Mouse (Mus musculus): ENCODE data around the gene Ahdc1.
"Not testable (repeated sequence)": the region's sequence is repeated elsewhere in the genome, so short reads cannot be mapped to it uniquely, and the experiment has no call there.

The Ahdc1 gene

GRCm38 (mm10) chr4:133082216-133082773 lies 71.2 kb downstream of the Ahdc1 start:
- no peak for DNase-seq

DNA sequence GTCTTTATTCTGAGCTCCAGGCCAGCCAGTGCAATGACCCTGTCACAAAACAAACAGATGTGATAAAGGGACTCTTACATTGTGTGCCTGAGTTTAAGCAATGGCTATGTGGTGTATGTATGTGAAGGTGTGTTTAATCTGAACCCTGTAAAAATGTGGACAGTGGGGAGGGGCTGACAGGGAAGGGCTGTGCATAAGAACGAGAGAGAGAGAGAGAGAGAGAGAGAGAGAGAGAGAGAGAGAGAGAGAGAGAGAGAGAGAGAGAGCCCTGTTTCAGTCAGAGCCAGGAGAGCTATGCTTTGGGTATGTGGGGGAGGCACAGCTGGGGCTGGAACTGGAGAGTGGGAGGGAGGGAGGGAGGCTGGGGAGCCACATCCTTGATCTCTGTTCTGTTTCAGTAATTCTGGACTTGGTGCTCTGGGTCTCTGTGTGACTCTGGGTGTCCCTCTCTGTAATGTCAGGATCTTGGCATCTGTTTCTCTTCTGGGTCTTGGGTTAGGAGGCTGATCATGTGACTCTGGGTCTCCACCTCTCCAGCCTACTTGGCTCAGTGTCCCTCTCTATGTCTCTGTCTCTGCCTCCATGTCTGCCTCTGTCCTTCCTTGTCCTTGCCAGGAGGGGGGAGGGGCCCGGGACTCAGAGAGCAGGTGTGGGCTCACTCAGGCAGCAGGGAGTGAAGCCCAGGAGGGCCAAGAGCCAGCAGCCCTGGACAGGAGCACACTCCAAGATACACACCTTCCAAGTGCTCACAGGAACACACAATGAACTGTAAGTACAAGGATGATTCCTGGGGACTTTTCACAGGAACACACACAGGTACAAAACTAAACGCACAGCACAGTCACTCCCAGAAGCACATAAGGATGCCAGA lies 73.2 kb downstream of the Ahdc1 start:
- peak; percentile 95 for DNase-seq

DNA sequence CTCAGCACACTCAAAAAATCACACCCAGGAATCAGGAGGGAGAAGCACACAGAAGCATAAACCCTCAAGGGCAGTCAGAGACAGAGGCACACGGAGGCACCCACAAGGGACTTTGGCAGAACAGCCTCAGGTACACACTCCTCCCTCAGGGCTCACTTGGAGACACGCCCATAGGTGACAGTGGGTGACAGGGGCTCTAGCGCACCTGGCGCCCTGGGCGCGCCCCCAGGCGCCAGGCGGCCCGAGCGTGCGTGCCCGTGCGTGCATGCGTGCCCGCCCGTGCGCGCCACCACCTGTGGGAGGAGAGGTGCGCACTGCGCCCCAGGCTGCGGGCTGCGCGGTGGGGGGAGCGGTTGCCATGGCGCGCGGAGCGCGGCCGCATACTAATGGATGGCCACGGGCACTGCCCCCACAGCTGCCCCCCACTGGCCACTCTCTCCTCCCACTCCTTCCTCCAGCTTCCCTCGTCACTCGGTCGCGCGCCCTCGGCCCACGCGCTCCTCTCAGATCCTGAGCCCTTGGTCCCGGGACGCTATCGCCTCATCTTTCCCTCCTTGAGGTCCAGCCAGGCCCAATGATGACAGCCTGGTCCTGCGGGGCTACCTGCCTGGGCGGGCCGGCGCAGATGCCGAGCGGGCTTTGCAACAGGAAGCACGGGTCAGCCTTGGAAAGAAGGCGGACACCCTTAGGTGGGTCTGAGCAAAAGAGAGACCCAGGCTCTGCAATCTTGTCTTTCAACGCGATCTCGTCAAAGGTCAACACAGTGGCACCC lies 74.1 kb downstream of the Ahdc1 start:
- DNase-seq, result peak; percentile 72

DNA sequence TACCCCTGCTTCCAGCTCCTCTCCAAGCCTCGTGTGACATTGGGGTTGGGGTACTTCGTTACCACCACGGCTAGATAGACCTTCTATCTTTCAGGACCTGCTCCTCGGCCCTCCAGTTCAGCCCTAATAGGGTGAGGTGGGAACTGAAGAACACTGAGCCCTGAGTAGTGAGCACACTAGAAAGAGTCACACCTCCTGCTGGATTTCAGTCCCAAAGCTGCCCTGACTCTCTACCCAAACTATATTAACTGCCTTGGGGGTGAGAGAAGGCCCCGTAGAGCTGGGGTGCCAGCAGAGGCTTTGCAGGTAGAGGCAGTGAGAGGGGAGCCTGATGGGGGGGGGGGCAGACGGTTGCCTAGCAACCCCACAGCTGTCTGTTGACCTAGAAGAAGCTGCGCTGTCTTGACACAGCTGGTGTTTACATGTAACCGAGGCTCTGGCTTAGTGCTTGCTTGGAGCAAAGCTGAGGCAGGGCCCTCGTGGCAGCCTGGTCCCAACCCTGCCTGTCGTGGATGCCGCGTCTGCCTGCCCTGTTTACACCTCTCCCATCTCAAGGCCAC lies 74.8 kb downstream of the Ahdc1 start:
- DNase-seq, result no peak

- DNase-seq, result no peak
Measured at GRCm38 (mm10) chr4:133087177-133087714, 76.2 kb downstream of the Ahdc1 start.

DNA sequence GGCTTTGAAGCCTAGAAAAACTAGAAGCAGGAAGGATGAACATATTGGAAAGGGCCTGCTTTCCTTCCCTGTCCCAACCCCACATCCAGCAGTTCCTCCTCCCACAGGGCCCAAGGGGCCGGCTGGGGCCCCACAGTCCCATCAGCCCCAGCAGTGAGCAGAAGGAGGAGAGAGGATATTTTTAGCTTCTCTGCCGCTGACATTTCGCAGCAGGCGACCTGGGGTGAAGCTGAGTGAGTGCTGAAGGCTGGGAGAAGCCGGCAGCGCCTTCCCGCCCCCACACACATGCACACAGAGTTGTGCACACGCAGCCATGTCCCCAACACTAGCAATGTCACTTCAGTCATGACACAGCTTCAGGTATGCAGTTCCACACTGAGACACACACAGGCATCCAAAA lies 76.8 kb downstream of the Ahdc1 start:
- DNase-seq, result no peak

DNA sequence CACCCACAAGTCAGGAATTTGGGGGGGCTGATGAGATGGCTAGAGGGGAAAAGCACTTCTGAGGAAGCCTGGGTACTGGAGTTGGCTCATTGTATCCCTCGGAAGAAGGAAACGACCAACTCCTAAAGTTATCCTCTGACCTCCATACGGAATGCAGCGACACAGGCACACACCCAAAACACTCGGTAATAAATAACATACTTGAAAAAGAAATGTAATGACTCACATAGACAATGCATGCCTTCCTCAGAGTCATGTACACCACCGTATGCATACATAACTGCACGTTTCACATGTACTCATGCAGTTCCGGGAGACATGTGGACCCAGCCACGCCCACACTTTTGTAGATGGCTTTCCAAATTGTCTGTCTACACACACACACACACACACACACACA lies 78.3 kb downstream of the Ahdc1 start:
- DNase-seq, result no peak

GRCm38 (mm10) chr4:133089802-133090201 lies 78.7 kb downstream of the Ahdc1 start:
- DNase-seq, result no peak

GRCm38 (mm10) chr4:133090276-133090719 lies 79.2 kb downstream of the Ahdc1 start:
- no peak for DNase-seq

- DNase-seq, result no peak
Measured at GRCm38 (mm10) chr4:133090720-133091458, 79.8 kb downstream of the Ahdc1 start.

GRCm38 (mm10) chr4:133091459-133091785 lies 80.4 kb downstream of the Ahdc1 start:
- no peak for DNase-seq

GRCm38 (mm10) chr4:133092453-133092901 lies 81.4 kb downstream of the Ahdc1 start:
- peak; percentile 59 for DNase-seq

- no peak for DNase-seq
Measured at GRCm38 (mm10) chr4:133093056-133093455, 82.0 kb downstream of the Ahdc1 start.

- peak; percentile 78 for DNase-seq
Measured at GRCm38 (mm10) chr4:133093481-133094033, 82.5 kb downstream of the Ahdc1 start.

- no peak for DNase-seq
Measured at GRCm38 (mm10) chr4:133094255-133094654, 83.2 kb downstream of the Ahdc1 start.

GRCm38 (mm10) chr4:133094936-133095733 lies 84.1 kb downstream of the Ahdc1 start:
- DNase-seq, result peak; percentile 94

DNA sequence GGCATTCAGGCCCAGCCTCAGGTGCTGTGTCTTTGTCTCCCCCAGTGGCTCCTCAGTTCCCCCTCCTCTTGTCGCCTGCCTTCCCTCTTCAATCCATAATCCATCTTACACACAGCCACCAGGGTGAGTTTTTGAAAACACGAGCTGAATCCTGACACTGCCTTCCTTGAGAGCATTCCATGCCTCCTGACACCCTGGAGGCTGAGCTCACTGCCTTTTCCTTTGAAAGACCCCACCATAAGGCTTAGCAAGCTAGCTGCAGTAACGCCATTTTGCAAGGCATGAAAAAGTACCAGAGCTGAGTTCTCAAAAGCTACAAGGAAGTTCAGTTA lies 84.6 kb downstream of the Ahdc1 start:
- not testable (repeated sequence) for DNase-seq

- DNase-seq, result not testable (repeated sequence)
Measured at GRCm38 (mm10) chr4:133096671-133097070, 85.6 kb downstream of the Ahdc1 start.

DNA sequence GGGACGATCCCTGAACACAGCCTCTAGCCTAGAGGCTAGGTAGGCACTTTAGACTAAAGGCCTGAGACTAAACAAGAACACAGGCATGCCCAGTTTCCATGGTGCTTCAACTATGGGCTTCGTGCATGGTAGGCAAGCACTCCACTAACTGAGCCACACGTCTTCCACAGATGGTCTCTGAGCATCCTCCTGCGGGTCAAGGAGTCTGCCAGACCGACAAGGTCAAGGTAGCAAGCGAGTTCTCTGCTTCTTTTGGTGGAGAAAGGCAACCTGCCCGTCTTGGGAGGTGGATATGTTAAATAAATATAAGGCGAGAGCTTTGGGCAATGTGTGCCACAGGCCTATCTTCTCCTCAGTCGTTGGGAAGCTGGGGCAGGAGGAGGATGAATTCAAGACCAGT lies 90.7 kb downstream of the Ahdc1 start:
- DNase-seq, result no peak

DNA sequence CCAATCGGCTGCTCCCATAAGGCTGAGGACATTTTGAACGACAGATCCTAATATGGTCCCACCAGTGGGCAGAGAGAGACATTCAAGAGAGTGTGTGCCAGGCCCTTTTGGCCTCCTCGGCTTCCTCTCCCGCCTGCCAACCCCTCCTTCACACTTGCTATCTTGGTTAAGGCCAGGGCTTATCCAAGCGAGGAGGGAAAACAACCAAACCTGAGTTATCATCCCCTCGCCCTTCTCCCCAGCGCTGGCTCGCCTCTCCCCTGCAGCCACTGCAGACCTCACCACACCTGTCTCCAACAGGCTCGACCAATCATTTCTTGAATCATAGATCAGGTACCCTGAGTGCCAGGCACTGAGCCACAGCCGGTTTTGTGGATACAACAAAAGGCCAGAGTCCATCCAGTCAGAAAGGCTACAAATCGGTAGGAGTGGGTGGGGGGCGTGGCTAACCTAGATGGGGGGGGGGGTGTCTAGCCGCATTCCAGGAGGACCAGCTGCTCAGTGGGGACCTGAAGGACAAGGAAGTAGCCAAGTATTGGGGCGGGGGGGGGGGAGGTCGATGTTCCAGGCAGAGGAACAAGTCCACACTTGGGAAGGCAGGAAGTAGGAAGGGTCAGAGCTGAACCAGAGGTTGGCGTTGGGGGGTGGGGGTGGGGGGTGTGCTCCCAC lies 92.6 kb downstream of the Ahdc1 start:
- DNase-seq, result peak; percentile 87

- DNase-seq, result no peak
Measured at GRCm38 (mm10) chr4:133104194-133104569, 93.1 kb downstream of the Ahdc1 start.

All from kidney, adult 9 months (tissue).